Mouse (Mus musculus) frontal cortex, postnatal 10 days (tissue): Measurements from ENCODE around the gene Itgb4.

Source experiments
- DNase-seq, 2 experiments: peaks; one replicate each; pipeline ENCODE4 v3.0.0; 2022; ENCODE audit warnings: low spot score in 2 of 2, mixed read lengths in 1 of 2

Gene Itgb4

DNA sequence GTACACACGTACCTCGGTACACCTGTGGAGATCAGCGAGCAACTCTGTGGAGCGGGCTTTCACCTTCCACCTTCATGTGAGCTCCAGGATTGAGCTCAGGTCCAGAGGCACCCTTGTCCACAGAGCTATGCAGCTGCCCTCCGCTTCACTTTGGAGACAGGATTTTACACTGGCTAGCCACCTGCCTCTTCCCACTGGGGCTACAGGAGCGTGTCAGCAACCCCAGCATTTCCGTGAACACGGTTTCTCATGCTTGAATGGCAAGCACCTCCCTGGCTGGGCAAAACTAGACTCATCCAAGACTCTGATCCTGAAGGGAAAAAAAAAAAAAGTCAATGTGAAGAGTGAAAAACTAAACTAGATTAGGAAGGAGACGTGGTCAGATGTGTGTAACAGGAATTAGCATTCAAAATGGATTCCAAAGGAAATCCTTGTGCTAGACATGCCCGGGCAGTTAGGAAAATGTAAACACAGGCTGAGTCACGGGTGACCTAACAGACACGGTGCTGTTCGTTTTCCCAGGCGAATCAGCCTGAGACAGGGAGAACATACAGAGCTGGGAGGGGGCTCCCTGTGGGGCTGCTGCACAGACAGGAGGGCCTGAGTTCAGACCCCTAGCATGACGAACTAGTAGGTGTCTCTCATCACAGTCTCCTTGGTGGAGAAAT lies 4.4 kb upstream of the Itgb4 start:
- DNase-seq: no peak

DNA sequence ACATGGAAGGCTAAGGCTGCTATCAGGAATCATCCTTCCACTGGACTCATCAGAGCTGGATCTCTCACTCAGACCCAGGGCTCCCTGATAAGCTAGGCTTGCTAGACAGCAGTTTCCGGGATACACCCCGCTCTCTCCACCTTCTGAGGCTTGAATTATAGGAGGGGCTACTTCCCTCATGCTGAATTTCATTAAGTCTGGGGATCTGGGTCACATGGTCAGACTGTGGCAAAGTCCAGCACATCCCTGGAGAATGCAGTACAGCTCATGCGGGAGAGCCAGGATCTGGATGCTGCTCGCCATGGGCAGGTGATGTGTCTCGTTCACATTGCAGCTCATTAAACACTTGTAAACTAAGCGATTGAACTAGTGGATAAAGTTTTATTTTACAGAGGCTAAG lies 3.5 kb upstream of the Itgb4 start:
- no peak for DNase-seq

- no peak for DNase-seq
Measured at GRCm38 (mm10) chr11:115975083-115975420, 543 bp downstream of the Itgb4 start.

DNA sequence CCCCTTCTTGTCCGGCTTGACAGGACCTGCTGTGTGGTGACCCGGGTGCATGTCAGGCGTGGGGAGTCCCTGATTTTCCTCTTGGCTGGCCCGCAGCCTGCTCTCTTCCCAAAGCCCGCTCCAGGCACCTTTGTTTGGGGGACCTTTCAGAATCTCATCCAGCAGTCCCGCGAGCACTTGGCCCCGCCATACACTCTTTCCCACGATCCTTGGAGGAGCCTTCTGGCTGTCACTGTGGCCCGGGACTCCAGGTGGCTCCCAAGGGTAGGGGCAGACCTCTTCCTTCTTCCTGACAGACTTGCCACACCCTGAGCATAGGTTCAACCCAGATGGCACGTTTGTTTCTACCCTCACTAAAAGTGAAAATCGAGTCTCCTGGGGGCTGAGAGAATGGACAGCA lies 1.0 kb downstream of the Itgb4 start:
- no peak for DNase-seq

GRCm38 (mm10) chr11:115982472-115982871 lies 8.0 kb downstream of the Itgb4 start:
- DNase-seq: no peak

- no peak for DNase-seq
Measured at GRCm38 (mm10) chr11:115983291-115983690, 8.8 kb downstream of the Itgb4 start.

GRCm38 (mm10) chr11:115989686-115990085 lies 15.2 kb downstream of the Itgb4 start:
- no peak for DNase-seq

DNA sequence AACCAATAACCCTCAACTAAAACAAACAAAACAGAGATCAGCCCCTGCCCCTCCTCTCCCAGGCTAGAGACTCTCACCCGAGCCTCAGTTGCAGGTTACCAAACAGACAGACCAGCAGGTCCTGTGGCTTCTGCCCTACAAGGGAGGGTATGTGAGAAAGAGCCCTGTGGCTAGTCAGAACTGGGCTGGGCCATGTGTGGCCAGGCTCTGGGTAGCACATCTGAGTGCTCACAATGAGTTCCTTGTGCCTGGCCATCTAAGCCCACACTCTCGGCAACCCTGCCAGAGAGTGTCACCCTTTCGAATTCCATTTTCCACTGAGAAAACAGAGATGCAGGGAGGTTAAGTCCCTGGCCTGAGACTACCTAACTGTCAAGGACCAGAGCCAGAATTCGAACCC lies 17.6 kb downstream of the Itgb4 start:
- DNase-seq: no peak

GRCm38 (mm10) chr11:115995256-115995655 lies 20.7 kb downstream of the Itgb4 start:
- DNase-seq: no peak

- DNase-seq: no peak
Measured at GRCm38 (mm10) chr11:115997047-115997446, 22.5 kb downstream of the Itgb4 start.

GRCm38 (mm10) chr11:115997662-115998061 lies 23.2 kb downstream of the Itgb4 start:
- DNase-seq: no peak

DNA sequence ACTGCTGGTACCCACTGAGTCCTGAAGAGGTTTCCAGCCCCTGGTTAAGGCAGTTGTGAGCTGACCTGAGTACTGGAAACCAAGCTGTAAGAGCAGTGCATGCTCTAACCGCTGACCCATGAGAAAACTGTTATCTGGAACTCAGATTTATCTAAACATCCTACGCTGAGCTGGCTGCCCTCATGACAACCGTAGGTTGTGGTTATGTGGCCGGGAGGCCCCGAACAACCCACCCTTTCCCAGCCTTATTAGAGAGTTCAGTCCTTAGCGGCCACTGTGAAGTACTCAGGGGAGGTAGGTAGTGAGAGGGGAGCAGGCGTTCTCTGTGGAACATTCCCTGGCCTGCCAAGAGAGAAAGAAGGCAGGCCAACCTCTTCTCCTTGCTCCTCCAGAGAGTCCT lies 24.5 kb downstream of the Itgb4 start:
- DNase-seq: no peak

- peak in 1 of 2 experiments; percentile 67 for DNase-seq
Measured at GRCm38 (mm10) chr11:115999538-116000143, 25.1 kb downstream of the Itgb4 start.

DNA sequence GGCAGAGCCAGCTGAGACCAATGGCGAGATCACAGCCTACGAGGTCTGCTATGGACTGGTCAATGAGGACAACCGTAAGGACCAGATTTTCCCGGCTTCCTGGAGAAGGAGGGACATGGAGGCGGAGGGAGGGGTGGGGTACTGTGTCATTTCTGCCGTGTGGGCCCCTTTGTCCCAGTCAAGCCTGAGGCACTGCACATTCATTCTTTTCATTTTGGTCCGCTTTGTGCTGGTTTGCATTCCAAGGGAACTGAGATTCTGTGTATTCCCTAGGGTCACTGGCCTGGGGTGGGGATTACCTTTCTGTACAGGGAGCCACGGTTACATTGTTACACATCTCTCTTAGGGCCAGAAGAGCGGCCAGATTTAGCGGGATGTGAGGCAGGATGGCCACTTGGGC lies 26.1 kb downstream of the Itgb4 start:
- DNase-seq: no peak

DNA sequence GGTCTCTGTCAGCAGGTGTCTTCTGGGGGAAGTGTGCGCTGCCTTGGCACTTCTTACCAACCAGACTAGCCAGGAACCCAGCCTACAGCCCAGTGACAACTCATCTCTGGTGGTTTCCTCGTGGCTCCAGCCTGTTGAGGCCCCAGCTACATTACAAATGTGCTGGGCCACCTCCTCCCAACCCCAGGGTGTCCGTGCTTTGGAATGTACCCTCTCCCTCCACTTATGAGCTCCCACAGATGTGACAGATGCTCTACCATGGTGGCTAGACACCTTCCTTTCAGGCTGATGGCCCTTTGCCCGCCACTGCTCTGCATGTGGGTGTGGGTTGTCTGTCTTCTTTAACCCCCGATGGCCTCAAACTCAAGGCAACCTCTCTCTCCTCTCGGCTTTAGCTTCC lies 27.2 kb downstream of the Itgb4 start:
- DNase-seq: no peak

GRCm38 (mm10) chr11:116002894-116003293 lies 28.4 kb downstream of the Itgb4 start:
- no peak for DNase-seq

GRCm38 (mm10) chr11:116004186-116004823 lies 29.8 kb downstream of the Itgb4 start:
- DNase-seq: no peak

- DNase-seq: peak in 1 of 2 experiments; percentile 66
Measured at GRCm38 (mm10) chr11:116004840-116005700, 30.6 kb downstream of the Itgb4 start.

GRCm38 (mm10) chr11:116005701-116006419 lies 31.4 kb downstream of the Itgb4 start:
- DNase-seq: no peak

DNA sequence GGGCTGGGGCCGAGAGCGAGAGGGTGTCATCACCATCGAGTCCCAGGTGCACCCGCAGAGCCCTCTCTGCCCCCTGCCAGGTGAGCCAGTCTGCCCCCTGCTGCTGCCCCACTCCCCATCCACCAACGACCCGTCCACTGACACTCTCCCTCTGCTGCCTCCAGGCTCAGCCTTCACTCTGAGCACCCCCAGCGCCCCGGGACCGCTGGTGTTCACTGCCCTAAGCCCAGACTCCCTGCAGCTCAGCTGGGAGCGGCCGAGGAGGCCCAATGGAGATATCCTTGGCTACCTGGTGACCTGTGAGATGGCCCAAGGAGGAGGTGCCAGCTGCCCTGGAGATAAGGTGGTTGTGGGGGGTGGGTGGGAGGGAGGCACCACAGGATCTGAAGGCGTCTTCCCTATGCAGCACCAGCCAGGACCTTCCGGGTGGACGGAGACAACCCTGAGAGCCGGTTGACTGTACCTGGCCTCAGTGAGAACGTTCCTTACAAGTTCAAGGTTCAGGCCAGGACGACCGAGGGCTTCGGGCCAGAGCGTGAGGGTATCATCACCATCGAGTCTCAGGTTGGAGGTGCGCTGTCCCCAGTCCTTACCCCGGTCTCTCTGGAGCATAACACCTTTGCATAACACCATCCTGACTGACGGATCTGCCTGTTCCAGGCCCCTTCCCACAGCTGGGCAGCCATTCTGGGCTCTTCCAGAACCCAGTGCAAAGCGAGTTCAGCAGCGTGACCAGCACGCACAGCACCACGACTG lies 32.8 kb downstream of the Itgb4 start:
- no peak for DNase-seq

DNA sequence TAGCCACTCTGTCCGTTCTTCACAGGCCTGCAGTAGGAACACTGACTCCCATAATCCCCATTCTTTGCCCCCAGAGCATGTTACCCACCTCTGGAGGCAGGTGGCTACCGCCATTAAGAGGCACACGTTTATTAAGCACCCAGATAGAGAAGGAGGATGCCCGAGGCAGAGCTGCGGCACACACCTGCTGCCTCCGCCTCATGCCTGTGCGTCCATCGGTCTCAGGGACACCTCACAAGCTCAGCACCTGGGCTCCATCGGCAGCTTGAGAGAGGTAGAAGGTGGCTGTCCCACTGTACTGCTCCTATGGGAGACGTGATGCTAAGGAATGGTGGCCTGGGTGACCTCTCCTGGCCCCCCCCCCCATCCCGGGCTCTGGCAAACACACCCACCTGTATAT lies 33.9 kb downstream of the Itgb4 start:
- no peak for DNase-seq
